Mouse (Mus musculus): ENCODE data around the gene Fam234b. TPM values are rescaled to one million over a fixed set of nuclear protein-coding genes. Genes with fewer than 3 reads are reported as not detected.

The Fam234b gene
- total RNA-seq (2021), result 10 to 100 TPM; 14.7 to 16.9 TPM
- long read RNA-seq, experiment 1, full-length matches to known transcripts, result 6 of 6 reads
- long read RNA-seq, experiment 1, partial matches to known transcripts, result 0 of 6 reads
- long read RNA-seq, experiment 1, other reads (novel, unspliced or antisense), result 0 of 6 reads
- long read RNA-seq, experiment 2, full-length matches to known transcripts, result 12 of 20 reads
- long read RNA-seq, experiment 2, partial matches to known transcripts, result 4 of 20 reads
- long read RNA-seq, experiment 2, other reads (novel, unspliced or antisense), result 4 of 20 reads

- DNase-seq (ENCODE audit: low spot score in 2 of 2), result peak; percentile 82 to 87
These were observed at the start of gene Fam234b, which contains the start of gene Hebp1 for GRCm38 (mm10) chr6:135197921-135198532. TSS of gene Fam234b (plus strand) at chr6:135197977. TSS of gene Hebp1 (minus strand) at chr6:135198022.

- DNase-seq (ENCODE audit: low spot score in 2 of 2), result peak in 1 of 2 experiments; percentile 35
These were observed 49.3 kb upstream of the Fam234b start for GRCm38 (mm10) chr6:135148506-135148905.

- DNase-seq (ENCODE audit: low spot score in 2 of 2), result no peak
These were observed 48.6 kb upstream of the Fam234b start for GRCm38 (mm10) chr6:135149175-135149574.

- DNase-seq (ENCODE audit: low spot score in 2 of 2), result no peak
These were observed 48.1 kb upstream of the Fam234b start for GRCm38 (mm10) chr6:135149722-135150121.

GRCm38 (mm10) chr6:135150311-135150710, 47.5 kb upstream of the Fam234b start:
- no peak for DNase-seq (ENCODE audit: low spot score in 2 of 2)

GRCm38 (mm10) chr6:135153719-135154118, 44.1 kb upstream of the Fam234b start:
- DNase-seq (ENCODE audit: low spot score in 2 of 2), result no peak

GRCm38 (mm10) chr6:135156597-135156996, 41.2 kb upstream of the Fam234b start:
- no peak for DNase-seq (ENCODE audit: low spot score in 2 of 2)

- DNase-seq (ENCODE audit: low spot score in 2 of 2), result no peak
These were observed 40.3 kb upstream of the Fam234b start for GRCm38 (mm10) chr6:135157496-135157895.

- DNase-seq (ENCODE audit: low spot score in 2 of 2), result no peak
These were observed 39.3 kb upstream of the Fam234b start for GRCm38 (mm10) chr6:135158509-135158908.

GRCm38 (mm10) chr6:135161356-135161755, 36.4 kb upstream of the Fam234b start:
- DNase-seq (ENCODE audit: low spot score in 2 of 2), result no peak

- no peak for DNase-seq (ENCODE audit: low spot score in 2 of 2)
These were observed 35.5 kb upstream of the Fam234b start for GRCm38 (mm10) chr6:135162311-135162710.

GRCm38 (mm10) chr6:135162861-135163260, 34.9 kb upstream of the Fam234b start:
- no peak for DNase-seq (ENCODE audit: low spot score in 2 of 2)

- no peak for DNase-seq (ENCODE audit: low spot score in 2 of 2)
These were observed 32.6 kb upstream of the Fam234b start for GRCm38 (mm10) chr6:135165191-135165590.

GRCm38 (mm10) chr6:135165706-135166105, 32.1 kb upstream of the Fam234b start:
- no peak for DNase-seq (ENCODE audit: low spot score in 2 of 2)

- DNase-seq (ENCODE audit: low spot score in 2 of 2), result no peak
These were observed 31.5 kb upstream of the Fam234b start for GRCm38 (mm10) chr6:135166262-135166661.

- DNase-seq (ENCODE audit: low spot score in 2 of 2), result no peak
These were observed 31.1 kb upstream of the Fam234b start for GRCm38 (mm10) chr6:135166712-135167111.

- peak; percentile 81 to 88 for DNase-seq (ENCODE audit: low spot score in 2 of 2)
These were observed 30.1 kb upstream of the Fam234b start for GRCm38 (mm10) chr6:135167380-135168311.

- DNase-seq (ENCODE audit: low spot score in 2 of 2), result no peak
These were observed 29.3 kb upstream of the Fam234b start for GRCm38 (mm10) chr6:135168471-135168870.

- DNase-seq (ENCODE audit: low spot score in 2 of 2), result no peak
These were observed 28.5 kb upstream of the Fam234b start for GRCm38 (mm10) chr6:135169246-135169645.

- DNase-seq (ENCODE audit: low spot score in 2 of 2), result no peak
These were observed 26.0 kb upstream of the Fam234b start for GRCm38 (mm10) chr6:135171736-135172135.

- DNase-seq (ENCODE audit: low spot score in 2 of 2), result no peak
These were observed 22.8 kb upstream of the Fam234b start for GRCm38 (mm10) chr6:135175014-135175413.

- DNase-seq (ENCODE audit: low spot score in 2 of 2), result no peak
These were observed 20.5 kb upstream of the Fam234b start for GRCm38 (mm10) chr6:135177271-135177670.
